Mouse (Mus musculus): Measurements from ENCODE around the gene Aqp8. TPM values are rescaled to one million over a fixed set of nuclear protein-coding genes. Genes with fewer than 3 reads are reported as not detected.

Aqp8 gene
- total RNA-seq (2022) = not detected

DNA sequence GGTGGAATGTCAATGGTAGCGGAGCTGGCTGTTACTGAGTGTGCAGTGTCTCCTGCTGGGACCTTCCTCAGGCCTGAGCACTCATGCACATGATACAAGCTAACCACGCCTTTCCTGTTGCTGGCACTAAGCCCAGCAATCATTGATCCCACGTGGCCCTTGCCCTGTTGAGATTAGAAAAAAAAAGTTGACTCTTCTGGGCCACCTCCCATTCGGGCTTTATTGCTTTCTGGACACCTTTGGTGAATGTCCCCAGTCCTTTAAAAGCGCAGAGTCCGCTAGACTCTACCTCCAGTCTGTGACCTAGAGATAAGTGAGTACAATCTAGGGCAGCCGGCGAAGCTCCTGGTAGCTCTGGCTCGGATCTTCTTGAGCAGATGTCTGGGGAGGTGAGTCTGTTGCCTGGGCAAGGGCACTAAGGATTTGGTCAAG is at the start of gene Aqp8:
Gene Aqp8, plus strand, starts transcription at position 222 of the 432 bp plus-strand sequence.
- no peak for DNase-seq (ENCODE audit: low spot score in 2 of 2)

DNA sequence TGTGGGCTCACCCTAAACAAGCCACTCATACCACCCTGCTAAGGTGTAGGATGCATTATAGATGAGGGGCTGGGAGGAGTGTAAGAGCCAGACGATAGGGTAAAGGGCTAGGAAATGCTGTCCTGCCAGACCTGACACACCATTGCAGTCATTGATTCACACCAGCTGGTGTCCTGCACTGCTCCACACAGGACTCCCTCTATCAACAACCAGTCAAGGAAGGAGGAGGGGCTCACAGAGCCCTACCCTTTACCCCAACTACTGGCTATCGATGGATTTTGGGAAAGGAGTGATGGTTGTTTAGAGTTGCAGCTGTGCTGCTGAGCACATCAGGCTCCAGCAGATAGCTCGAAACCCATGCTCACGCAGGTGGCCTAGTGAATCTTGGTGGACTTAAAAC is 45.3 kb upstream of the Aqp8 start:
- no peak for DNase-seq (ENCODE audit: low spot score in 2 of 2)

DNA sequence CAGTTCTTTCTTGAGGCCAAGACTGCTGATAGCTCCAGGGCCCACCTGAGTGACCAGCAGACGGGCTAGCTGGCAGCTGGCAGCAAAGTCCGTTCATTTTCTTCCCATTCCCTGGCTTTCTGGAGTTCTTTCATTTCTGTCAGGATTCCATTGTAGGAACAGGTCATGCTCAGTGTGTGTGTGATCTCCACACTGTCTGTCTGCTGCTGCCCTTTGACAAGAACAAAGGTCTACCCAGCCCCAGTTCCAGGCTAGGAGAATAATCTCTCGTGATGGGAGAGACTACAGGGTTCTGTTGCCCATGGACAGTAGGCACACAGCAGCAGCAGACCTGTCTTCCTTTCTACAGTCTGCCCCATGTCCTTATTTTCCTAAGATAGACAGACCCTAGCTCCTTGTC is 44.4 kb upstream of the Aqp8 start:
- no peak for DNase-seq (ENCODE audit: low spot score in 2 of 2)

DNA sequence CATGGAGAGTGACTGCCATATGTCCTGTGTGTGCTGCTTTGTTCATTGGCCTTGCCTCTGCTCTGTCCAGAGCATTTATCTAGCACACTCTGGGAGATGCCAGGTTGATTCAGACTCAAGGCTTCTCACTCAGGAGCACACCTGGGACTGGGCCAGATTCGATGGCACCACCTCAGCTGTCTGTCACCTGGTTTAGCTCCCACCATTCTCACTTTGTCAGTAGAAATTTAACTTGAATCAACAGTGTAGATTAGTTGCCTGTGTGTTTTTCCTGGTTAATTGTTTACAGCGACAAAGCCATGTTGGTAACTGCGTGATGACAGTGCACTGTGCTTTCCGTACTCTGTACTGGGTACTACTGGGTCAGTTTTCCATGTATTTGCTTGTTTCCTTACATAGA is 42.1 kb upstream of the Aqp8 start:
- DNase-seq (ENCODE audit: low spot score in 2 of 2) = no peak

DNA sequence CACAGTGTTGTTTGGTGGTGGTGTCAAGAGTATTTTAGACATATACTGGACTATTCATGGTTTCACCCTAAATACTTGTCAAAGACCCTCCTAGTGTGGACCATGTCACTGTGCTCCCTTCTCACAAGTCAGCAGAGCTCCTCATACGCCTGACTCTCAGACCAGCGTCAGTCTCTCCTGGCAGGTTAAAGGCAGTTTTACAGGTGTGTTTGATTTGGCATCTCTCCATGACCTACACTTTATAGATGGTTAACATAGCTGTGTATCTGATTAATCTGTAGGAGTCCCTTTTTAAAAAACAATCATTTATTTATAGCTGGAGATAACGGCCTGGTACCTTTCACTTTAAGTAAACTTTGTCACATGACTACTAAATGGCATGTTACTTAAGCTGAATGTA is 40.1 kb upstream of the Aqp8 start:
- no peak for DNase-seq (ENCODE audit: low spot score in 2 of 2)

DNA sequence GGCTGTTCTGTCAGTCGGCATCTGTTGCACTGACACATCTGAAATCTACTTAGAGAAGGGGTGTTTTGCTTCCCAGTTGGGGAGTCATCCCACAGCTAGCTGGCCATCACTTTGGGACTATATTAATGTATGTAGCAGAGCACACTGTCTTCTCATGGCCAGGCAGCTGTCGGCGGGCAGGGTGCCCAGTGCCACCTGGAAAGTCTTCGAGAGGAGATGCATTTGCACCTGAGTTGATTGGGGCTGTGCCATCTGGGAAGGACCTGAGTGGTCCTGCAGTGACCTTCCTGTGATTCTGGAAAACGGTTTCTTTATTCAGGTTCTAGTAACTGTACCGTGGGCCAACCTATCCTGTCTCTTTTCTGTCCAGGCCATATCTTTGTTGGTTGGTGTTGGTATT is 37.8 kb upstream of the Aqp8 start:
- no peak for DNase-seq (ENCODE audit: low spot score in 2 of 2)

DNA sequence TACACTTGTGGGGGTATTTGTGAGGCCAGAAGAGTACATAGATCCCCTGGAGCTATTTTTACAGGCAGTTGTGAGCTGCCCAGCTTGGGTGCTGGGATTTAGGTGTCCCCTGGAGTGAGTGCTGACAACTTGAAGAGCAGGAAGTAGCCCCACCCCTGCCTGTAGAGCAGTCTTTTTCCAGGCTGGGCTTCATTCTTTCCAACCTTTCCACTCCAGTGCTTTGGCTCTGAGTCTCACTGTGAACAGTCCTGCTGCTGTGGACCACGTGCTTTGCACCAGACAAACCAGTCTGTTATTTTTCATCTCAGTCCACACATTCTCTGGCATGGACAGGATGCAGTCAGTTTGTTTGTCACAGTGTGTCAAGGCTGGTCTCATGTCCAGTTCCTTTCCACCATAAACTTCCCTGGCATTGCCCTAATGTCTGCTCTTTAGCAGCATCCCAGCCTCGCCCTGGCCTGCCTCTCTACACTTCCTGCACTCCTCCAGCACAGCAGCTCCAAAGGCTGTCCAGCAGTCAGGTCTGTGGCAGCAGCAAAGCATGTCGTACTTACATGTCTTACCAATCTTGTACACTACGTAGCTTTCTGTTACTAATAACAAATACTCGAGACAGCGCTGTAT is 36.8 kb upstream of the Aqp8 start:
- DNase-seq (ENCODE audit: low spot score in 2 of 2) = no peak

DNA sequence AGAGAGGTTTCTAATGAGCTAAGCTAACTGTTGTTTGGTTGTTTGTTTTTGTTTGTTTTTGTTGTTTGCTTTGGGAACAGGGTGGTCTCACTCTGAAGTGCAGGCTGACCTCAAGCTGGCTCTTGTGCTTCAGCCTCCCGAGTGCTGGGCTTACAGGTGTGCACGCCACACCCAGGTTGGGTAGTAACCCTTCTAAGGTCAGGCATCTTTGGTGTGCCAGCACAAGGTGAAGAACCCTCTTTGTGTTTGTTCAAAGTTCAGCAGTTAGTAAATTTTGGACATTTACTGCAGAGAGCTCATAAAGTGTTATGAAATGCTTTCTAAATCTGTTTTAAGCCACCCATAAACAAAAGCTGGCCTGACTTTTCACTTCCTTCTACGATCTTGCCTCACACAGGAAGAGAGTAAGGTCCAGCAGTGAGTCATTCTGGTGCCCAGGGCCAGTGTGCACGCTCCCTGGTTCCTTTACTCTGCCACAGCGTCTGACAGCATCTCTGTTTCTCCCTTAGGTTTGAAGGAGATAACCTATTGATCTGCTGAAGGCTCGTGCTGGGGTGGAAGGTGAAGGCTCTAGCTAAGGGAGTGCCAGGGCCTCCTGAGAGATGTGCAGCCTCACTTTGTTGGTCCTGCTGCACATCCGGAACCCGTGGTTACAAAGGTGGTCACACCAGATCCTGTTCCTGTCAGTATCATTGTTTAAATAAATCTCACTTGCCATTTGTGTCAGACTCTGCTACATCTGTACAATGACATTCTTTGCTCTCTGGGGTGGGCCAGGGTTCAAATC is 32.3 kb upstream of the Aqp8 start:
- DNase-seq (ENCODE audit: low spot score in 2 of 2) = no peak

DNA sequence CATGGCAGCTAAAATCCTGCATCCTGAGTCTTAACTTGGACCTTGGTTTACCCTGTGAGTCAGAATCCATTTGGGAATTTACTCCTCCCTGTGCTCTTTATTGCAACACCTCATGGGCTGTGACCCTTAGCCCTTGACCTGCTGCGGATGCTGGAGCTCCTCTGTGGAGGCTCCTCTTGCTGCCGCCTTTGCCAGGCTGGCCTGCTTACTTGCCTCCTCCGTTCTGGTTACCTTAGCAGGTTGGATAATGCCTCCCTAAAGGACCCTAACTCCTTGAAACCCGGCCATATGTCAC is 31.7 kb upstream of the Aqp8 start:
- no peak for DNase-seq (ENCODE audit: low spot score in 2 of 2)

DNA sequence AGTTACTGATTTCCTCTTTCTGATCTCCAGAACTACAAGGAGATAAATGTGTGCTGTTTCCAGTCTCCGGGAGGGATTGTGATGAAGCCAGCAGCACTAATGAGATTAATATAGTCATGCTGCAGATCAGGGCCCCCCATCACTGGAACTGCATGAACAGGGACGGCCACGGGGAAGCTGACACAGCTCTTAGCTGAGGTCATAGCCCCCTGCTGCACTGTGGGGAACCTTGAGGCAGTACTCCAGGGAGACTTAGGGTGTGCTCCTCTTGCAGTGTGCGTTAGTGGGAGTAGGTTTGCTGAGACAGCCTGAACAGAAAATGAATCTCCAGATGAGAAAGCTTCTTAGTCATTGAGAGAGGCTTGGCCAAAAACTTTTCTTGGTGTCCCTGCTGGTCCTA is 30.9 kb upstream of the Aqp8 start:
- no peak for DNase-seq (ENCODE audit: low spot score in 2 of 2)

DNA sequence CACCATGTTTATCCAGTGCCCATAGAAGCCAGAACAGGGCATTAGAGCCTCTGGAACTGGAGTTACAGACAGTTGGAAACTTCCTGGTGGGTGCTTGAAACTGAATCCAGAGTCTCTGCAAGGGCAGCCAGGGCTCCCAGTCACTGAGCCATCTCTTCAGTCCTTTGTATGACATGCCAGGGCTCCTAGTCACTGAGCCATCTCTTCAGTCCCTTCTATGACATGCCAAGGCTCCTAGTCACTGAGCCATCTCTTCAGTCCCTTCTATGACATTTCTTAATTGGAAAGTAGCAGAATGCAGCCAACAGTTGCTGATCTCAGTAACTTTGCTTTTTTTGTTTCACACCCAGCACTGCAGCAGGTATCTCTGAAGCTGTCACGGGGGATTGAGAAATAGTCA is 20.0 kb upstream of the Aqp8 start:
- DNase-seq (ENCODE audit: low spot score in 2 of 2) = no peak

DNA sequence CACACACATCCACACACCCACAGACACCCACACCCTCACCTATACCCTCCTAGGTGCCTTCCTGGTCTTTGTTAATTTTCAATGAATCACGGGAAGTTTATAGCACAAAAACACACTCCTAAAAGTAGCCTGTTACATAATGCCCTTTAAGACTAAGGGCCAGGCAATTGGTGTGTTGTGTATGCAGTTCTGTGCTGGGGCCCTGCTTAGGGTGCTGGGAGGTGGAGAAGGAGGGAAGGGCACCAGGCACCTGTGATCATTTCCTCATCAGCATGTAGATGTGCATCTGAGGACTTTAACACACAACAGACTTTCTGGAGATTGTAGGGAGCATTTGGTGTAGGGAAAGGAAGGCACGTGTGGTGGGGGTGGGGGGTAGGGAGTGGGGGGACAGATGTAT is 13.3 kb upstream of the Aqp8 start:
- DNase-seq (ENCODE audit: low spot score in 2 of 2) = no peak

DNA sequence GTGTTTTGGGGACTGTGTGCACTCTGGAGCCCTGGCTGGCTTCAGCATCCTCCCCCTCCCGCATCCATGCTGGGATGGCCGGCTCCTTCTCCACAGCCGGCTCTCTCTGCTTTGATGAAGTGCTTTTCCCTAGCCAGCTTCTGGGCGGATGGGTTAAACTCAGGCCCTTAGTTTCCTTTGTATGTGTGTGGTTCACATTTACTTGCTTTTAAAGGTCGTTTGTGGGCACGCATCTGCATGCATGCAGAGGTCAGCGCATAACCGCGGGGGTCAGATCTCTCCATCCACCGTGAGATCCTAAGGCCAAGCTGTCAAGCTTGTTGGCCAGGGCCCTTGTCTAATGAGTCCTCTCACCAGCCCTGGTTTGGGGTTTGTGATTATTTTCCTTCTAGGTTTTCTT is 12.4 kb upstream of the Aqp8 start:
- no peak for DNase-seq (ENCODE audit: low spot score in 2 of 2)

DNA sequence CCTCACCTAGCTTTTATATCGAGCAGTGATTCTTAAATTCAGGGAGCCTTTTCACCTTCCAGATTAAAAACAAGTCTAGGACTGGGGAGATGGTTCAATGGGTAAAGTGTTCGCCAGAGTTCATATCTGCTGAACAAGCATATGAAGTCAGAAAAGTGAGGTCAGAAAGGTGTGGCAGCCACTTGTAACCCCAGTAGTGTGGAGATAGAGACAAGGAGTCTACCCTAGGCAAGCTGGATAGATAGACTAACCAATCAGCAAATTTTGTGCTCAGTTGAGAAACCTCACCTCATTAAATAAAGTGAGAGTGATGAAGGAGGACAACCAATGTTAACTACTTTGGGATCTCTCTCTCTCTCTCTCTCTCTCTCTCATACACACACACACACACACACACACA is 11.6 kb upstream of the Aqp8 start:
- DNase-seq (ENCODE audit: low spot score in 2 of 2) = no peak

DNA sequence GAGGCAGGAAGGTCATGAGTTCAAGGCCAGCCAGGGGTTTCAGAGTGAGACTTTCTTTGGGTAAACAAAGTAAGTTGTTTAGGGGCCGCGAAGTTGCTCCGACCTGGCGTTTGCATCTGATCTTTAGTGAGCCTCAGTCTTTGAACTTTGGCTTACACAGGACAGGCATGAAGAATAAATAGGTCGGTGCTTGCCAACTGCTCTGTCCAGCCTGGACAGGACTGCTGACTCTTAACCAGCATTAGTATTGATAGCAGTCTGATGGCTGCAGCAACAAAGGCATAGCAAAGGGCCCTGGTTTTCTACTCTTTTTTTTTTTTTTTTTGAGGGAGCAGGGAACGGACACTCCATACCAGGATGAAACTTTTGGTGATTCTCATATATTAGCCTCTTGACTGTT is 9.5 kb upstream of the Aqp8 start:
- no peak for DNase-seq (ENCODE audit: low spot score in 2 of 2)

DNA sequence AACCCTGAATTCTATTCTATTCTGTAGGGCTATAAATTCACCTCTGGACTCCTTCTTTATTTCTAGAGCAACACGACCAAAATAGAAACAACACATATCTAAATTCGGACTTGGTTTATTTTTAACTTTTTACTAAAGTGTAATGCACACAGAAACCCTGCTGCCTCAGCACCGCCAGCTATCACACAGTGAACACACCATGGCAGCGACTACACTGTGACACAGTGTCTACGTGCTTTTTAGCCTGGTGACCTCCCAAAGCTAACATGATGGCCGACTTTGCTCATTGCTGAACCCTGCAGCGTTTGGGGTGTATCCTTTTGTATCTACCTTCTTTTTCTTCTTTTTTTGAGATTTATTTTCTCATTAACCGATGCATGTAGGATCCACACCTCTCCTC is 9.0 kb upstream of the Aqp8 start:
- no peak for DNase-seq (ENCODE audit: low spot score in 2 of 2)

DNA sequence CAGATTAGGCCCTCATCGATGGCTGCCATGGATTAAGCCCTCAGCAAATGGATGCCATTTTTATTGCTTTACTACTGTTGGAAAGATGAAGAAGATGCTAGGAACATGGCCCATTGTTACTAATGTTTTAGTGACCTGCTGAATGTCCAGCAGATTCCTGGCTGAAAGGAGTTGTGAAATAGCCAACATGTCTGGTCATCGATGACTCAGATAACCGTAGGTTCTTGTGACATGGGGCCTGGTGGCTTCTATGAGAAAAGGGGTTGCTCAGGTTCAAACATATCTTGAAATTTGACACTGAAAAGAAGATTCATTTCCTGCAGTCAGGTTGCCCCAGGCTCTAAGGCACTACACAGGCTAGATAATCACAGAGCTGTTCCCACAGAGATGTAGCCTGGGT is 7.0 kb upstream of the Aqp8 start:
- DNase-seq (ENCODE audit: low spot score in 2 of 2) = no peak

DNA sequence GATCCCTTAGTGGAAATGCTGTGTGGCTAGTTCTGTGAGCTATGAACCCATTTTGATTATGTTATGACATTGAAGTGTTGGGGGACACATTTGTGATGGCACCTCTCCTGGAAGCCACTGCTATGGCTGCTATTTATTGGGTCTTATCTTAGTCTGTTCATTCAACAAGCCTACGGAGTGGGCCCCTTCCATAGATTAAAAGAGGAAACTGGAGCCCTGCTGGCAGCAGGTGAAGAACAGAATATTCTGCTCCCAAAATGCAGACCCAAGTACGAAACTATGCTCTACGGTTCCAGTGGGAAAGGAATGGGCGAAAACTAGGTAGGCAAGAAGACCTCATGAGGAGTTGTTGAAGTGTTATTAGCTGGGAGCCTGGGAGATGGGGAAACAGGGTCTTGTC is 3.8 kb upstream of the Aqp8 start:
- DNase-seq (ENCODE audit: low spot score in 2 of 2) = no peak

DNA sequence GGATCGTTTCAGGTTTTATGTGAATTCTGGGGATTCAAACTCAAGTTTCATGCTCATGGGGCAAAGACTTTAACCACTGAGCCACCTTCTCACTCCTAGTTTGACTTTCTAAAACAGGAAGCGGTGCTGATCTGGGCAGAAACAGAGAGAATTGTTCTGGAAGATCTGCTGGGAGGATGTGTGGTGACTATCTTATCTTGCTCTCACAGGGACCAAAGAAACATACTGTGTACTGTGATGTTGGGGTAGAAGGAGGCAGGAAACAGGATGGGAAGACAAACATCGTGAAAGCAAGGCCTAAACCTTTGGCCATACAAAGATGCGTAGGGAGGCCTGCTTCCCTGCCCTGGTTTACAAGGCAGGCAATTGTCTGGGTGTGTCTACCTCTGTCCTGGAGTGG is 2.8 kb upstream of the Aqp8 start:
- no peak for DNase-seq (ENCODE audit: low spot score in 2 of 2)

DNA sequence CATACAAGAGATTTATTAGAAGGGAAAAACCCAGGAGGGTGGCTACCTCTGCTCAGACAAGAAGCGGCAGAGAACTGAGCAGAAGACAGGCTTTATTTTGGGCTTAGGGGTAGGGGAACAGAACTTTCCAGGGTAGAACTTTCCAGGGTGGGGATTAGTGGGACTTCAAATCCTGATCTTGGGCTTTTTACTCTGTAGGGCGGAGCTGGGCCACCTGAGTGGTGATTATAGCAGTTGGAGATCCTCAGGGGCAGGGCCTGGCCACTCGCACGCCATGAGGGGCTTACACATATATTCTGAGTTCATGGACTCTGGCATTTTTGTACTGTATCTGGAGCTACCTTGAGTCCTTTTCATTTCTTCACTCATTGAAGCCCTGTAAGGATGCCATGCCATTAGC is 775 bp upstream of the Aqp8 start:
- no peak for DNase-seq (ENCODE audit: low spot score in 2 of 2)

DNA sequence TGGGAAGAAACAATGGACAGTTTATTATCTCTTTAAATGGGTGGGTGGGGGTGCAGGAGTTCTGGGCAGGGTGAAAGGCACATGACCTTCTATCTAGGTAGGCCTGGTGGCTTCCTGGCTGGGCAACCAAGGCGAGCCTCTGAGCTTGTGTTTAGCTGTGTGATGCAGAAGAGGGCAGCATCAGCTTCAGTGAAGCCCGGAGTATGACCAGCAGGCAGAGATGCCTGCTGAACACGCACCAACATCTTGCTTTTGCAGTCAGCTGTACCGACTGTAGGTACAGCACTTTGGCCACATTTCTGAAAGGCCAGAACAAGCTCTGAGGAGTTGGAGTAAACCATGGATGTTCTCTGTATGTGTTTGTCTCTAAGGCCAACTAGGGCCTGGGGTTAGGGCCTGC is 1.5 kb downstream of the Aqp8 start:
- no peak for DNase-seq (ENCODE audit: low spot score in 2 of 2)

DNA sequence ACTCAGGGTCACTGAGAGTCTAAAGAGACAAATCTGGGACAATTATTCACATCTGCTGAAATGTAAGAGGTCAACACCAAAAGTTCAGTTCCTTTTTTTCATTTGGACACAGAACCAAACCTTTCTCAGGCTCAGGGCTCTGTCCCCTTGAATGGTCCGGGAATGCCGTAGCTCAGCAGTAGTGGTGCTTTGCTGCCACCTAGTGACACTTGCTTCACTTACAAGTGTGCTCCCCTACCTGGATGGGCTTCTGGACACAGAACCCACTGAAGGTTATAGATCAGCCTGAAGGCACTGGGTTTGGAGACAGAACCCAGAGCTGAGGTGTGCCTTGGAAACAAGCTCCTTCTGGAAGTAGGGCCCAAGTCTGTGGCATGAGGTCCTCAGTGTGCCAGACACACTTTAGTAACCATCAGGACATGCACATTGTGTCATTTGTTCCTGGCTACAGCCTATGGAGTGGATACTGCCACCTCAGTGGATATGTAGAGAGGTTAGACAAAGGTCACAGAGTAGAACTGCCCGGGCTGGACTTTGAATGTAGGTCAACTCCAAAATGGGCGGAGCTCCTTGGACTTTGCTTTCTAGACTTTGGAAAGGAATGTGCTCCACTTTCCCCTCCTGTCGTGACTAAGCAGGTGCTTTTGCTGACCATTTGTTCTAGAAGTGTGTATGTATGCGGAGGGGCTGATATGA is 3.7 kb downstream of the Aqp8 start:
- peak; percentile 26 to 51 for DNase-seq (ENCODE audit: low spot score in 2 of 2)

DNA sequence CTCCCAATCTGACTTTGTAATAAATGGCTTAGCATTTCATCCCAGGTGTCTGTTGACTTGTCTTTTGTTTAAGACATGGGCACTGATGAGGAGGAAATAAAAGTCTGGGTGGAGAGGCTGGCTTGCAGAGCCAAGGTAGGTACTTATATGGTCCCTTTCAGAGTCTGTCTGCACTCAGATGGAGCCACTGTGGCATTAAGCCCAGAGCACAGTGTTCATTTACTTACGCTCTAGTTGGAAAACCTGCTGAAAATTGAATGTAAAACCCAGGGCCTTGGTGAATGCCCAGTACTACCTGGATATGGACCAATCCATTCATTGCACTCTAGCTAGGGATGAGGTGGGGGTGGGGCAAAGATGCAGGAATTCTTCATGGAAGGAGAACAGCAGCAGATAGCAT is 5.9 kb downstream of the Aqp8 start:
- DNase-seq (ENCODE audit: low spot score in 2 of 2) = no peak
